Mouse (Mus musculus): Measurements from ENCODE around the gene 4930469K13Rik.

GRCm38 (mm10) chr11:34050643-34051042, 47.7 kb downstream of the 4930469K13Rik start:
- no peak for TF ChIP-seq CTCF (IDR thresholded peaks at IDR 0.05)
- TF ChIP-seq EP300 (IDR thresholded peaks at IDR 0.05), result no peak
